Mouse (Mus musculus) hindbrain, embryonic 14.5 days (tissue): ENCODE data around the gene Klk6. TPM values are rescaled to one million over a fixed set of nuclear protein-coding genes. Genes with fewer than 3 reads are reported as not detected.

Source experiments
- ATAC-seq: fragments of 200-750 bp; cut with Nextera tagmentation; 2 replicates; pipeline ENCODE4 v1.8.0; 2017; ENCODE audit warnings: moderate number of reproducible peaks, mild to moderate bottlenecking, moderate TSS enrichment, moderate library complexity; ENCODE audit not compliant: low FRiP score
- DNase-seq: peaks from one replicate; pipeline ENCODE4 v3.0.0-alpha.2; 2015; ENCODE audit warnings: low spot score
- H3K27ac ChIP-seq: fragments of 300-500 bp; sonication (generic); 2 replicates; pipeline ENCODE4 v1.5.1; 2014; ENCODE audit warnings: mild to moderate bottlenecking, moderate library complexity
- H3K27me3 ChIP-seq: fragments of 300-500 bp; sonication (generic); 2 replicates; pipeline ENCODE4 v1.6.1; 2014; ENCODE audit warnings: mild to moderate bottlenecking, low read length, mixed read lengths; ENCODE audit not compliant: control insufficient read depth, insufficient read depth
- H3K36me3 ChIP-seq: fragments of 300-500 bp; sonication (generic); replicated peaks from 2 replicates; pipeline ENCODE4 v1.6.1; 2014; ENCODE audit not compliant: control insufficient read depth, insufficient read depth
- H3K4me1 ChIP-seq: fragments of 300-500 bp; sonication (generic); replicated peaks from 2 replicates; pipeline ENCODE4 v1.6.1; 2014; ENCODE audit warnings: antibody characterized with exemption, low read length, mixed read lengths; ENCODE audit not compliant: control insufficient read depth, insufficient read depth
- H3K4me2 ChIP-seq: fragments of 300-500 bp; sonication (generic); replicated peaks from 2 replicates; pipeline ENCODE4 v1.6.1; 2014; ENCODE audit warnings: mild to moderate bottlenecking, moderate library complexity
- H3K4me3 ChIP-seq: fragments of 300-500 bp; sonication (generic); replicated peaks from 2 replicates; pipeline ENCODE4 v1.5.1; 2014; ENCODE audit warnings: mild to moderate bottlenecking, low read length
- H3K9ac ChIP-seq: fragments of 300-500 bp; sonication (generic); 2 replicates; pipeline ENCODE4 v1.6.1; 2014
- H3K9me3 ChIP-seq: fragments of 300-500 bp; sonication (generic); 2 replicates; pipeline ENCODE4 v1.6.1; 2016; ENCODE audit warnings: low read length; ENCODE audit not compliant: control insufficient read depth
- WGBS: fragments of 180-500 bp; shearing (Covaris S2); extraction: QIAGEN DNeasy Blood & Tissue Kit; methylation state at CpG from one replicate; pipeline ENCODE4 v1.1.7; 2014; 5-methylcytosine and 5-hydroxymethylcytosine counted together
- polyA plus RNA-seq: library from polyadenylated mRNA; unstranded; fragments of >200 nt; fragmentation: Nextera tagmentation; extraction: Ambion mirVana; gene quantifications from 2 replicates; pipeline ENCODE4 v1.2.1, GENCODE M21; 2014

Gene Klk6
- polyA plus RNA-seq, 1 experiment from 2014 or later, result not detected

- WGBS, result 83% methylated on average over 9 of the region's 9 CpGs
- H3K27ac ChIP-seq, result no peak overlapping the region
- H3K4me1 ChIP-seq, result no peaks in the 10 kb centered on the region
- no peaks in the 10 kb centered on the region for H3K27me3 ChIP-seq
- no peaks in the 10 kb centered on the region for H3K9me3 ChIP-seq
- no peak overlapping the region for H3K4me2 ChIP-seq
- no peaks in the 10 kb centered on the region for H3K36me3 ChIP-seq
- ATAC-seq, result no peak
- no peak overlapping the region for H3K9ac ChIP-seq
- DNase-seq, result no peak
- H3K4me3 ChIP-seq, result no peak overlapping the region
These were observed 30.5 kb downstream of the Klk6 start for GRCm38 (mm10) chr7:43854642-43855380.

- WGBS, result 90% methylated on average over 3 of the region's 3 CpGs
- no peaks in the 10 kb centered on the region for H3K27me3 ChIP-seq
- no peak overlapping the region for H3K4me3 ChIP-seq
- DNase-seq, result no peak
- ATAC-seq, result no peak
- no peak overlapping the region for H3K27ac ChIP-seq
- H3K9ac ChIP-seq, result no peak overlapping the region
- H3K4me2 ChIP-seq, result no peak overlapping the region
- H3K4me1 ChIP-seq, result no peaks in the 10 kb centered on the region; the same call in 1 of the 2 replicates
- no peaks in the 10 kb centered on the region for H3K36me3 ChIP-seq
- H3K9me3 ChIP-seq, result no peaks in the 10 kb centered on the region
These were observed 31.4 kb downstream of the Klk6 start for GRCm38 (mm10) chr7:43855709-43856108.

- Histone ChIP-seq H3K4me2 (no peak overlapping the region), H3K27me3 (no peaks in the 10 kb centered on the region), H3K9ac (no peak overlapping the region), H3K4me1 (no peaks in the 10 kb centered on the region; the same call in 1 of the 2 replicates), H3K27ac (no peak overlapping the region), H3K4me3 (no peak overlapping the region), H3K9me3 (no peaks in the 10 kb centered on the region), H3K36me3 (no peaks in the 10 kb centered on the region)
- DNase-seq (no peak), ATAC-seq (no peak)
- WGBS, result 86% methylated on average over 7 of the region's 7 CpGs
These were observed 32.0 kb downstream of the Klk6 start for GRCm38 (mm10) chr7:43856307-43856706.

DNA sequence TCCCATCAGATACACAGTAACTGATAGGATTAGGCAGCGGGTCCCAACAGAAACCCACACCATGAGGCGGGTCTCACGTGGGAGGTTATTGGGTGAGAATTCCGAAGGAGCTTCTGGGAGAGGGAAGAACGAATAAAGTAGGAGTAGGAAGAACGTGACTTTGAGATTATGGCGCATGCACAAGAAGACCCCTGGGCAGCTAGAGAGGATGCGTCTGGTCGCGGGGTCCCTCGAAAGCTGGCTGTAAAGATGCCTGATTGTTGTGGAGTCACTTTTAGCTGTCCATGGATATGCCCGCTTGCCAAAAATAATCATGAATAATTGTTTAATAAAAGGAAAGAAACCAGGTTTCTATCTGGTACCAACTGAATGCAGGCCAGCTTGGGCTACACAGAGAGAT, 33.2 kb downstream of the Klk6 start:
- DNase-seq, result no peak
- no peak for ATAC-seq
- no peak overlapping the region for H3K9ac ChIP-seq

GRCm38 (mm10) chr7:43860411-43860810, 36.1 kb downstream of the Klk6 start:
- no peaks in the 10 kb centered on the region; the same call in 1 of the 2 replicates for H3K4me1 ChIP-seq
- H3K9me3 ChIP-seq, result no peaks in the 10 kb centered on the region
- H3K27ac ChIP-seq, result no peak overlapping the region
- ATAC-seq (no peak), DNase-seq (no peak)
- no peak overlapping the region for H3K9ac ChIP-seq
- H3K36me3 ChIP-seq, result no peaks in the 10 kb centered on the region
- WGBS, result 44% methylated on average over 8 of the region's 8 CpGs
- no peaks in the 10 kb centered on the region for H3K27me3 ChIP-seq
- H3K4me2 ChIP-seq, result no peak overlapping the region; the same call in 1 of the 2 replicates
- no peak overlapping the region for H3K4me3 ChIP-seq

More for the DNA sequence above, 33.2 kb downstream of the Klk6 start:
- WGBS, result 95% methylated on average over 12 of the region's 12 CpGs
- no peaks in the 10 kb centered on the region for H3K27me3 ChIP-seq
- H3K4me1 ChIP-seq, result no peaks in the 10 kb centered on the region; the same call in 1 of the 2 replicates
- no peaks in the 10 kb centered on the region for H3K9me3 ChIP-seq
- H3K4me2 ChIP-seq, result no peak overlapping the region
- H3K27ac ChIP-seq, result no peak overlapping the region
- H3K4me3 ChIP-seq, result no peak overlapping the region
- H3K36me3 ChIP-seq, result no peaks in the 10 kb centered on the region

DNA sequence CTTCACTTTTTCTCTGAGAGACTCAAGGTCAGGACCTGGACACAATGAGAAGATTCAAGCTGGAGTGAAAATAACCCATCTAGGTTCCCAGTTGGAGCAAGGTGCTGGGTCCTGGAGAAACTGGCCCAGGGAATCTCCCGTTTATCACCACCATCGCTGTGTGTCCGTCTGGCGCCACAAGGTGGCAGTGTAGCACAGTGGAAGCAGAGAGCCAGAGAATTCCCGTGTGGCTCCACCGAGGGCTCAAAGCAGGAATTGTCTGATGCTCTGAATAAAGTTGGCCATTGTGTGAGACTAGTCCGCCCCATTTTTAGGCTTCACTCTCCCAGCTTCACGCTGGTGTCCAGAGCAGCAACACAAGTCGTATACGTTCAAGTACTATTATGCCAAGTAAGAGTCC, 48.9 kb downstream of the Klk6 start:
- H3K36me3 ChIP-seq, result no peaks in the 10 kb centered on the region
- no peak overlapping the region for H3K27ac ChIP-seq
- no peaks in the 10 kb centered on the region for H3K4me1 ChIP-seq
- 2% methylated on average over 10 of the region's 10 CpGs for WGBS
- H3K9ac ChIP-seq, result no peak overlapping the region
- H3K9me3 ChIP-seq, result no peaks in the 10 kb centered on the region
- H3K4me2 ChIP-seq, result no peak overlapping the region
- ATAC-seq (peak; percentile 60; the same call in 1 of the 2 replicates), DNase-seq (peak; percentile 84)
- H3K27me3 ChIP-seq, result no peaks in the 10 kb centered on the region
- no peak overlapping the region for H3K4me3 ChIP-seq

- Histone ChIP-seq H3K4me1 (no peaks in the 10 kb centered on the region), H3K4me2 (no peak overlapping the region), H3K4me3 (no peak overlapping the region), H3K9me3 (no peaks in the 10 kb centered on the region), H3K9ac (no peak overlapping the region), H3K27ac (no peak overlapping the region), H3K27me3 (no peaks in the 10 kb centered on the region), H3K36me3 (no peaks in the 10 kb centered on the region)
- no peak for DNase-seq
- ATAC-seq, result no peak
- WGBS, result 78% methylated on average over 3 of the region's 3 CpGs
These were observed 49.4 kb downstream of the Klk6 start for GRCm38 (mm10) chr7:43873674-43874073.

DNA sequence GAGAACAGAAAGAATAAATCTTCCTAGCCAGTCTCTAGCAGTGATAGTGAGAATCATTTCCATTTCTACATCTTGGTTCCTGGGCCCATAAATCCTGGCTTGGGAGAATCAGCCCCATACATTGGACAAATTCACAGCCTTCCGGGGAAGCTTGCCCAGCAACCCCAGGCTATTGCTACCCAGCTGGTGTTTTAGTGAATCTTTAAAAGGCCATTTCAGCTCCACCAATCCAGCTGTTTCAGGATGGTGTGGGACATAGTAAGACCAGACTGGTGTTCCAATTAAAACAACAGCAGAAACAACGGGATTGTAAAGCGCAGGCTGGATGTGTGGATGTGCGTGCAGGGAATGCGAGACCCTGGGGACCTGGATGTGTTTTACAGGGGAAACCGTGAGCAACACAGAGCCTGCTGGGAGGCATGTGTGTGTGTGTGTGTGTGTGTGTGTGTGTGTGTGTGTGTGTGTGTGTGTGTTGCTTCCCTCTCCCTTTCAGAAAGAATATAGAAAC, 50.6 kb downstream of the Klk6 start:
- H3K9ac ChIP-seq, result no peak overlapping the region
- H3K4me1 ChIP-seq, result no peaks in the 10 kb centered on the region
- DNase-seq, result no peak
- H3K4me2 ChIP-seq, result no peak overlapping the region
- H3K9me3 ChIP-seq, result no peaks in the 10 kb centered on the region
- no peaks in the 10 kb centered on the region for H3K27me3 ChIP-seq
- WGBS, result 77% methylated on average over 6 of the region's 6 CpGs
- H3K36me3 ChIP-seq, result no peaks in the 10 kb centered on the region
- no peak overlapping the region for H3K4me3 ChIP-seq
- no peak for ATAC-seq
- no peak overlapping the region for H3K27ac ChIP-seq

DNA sequence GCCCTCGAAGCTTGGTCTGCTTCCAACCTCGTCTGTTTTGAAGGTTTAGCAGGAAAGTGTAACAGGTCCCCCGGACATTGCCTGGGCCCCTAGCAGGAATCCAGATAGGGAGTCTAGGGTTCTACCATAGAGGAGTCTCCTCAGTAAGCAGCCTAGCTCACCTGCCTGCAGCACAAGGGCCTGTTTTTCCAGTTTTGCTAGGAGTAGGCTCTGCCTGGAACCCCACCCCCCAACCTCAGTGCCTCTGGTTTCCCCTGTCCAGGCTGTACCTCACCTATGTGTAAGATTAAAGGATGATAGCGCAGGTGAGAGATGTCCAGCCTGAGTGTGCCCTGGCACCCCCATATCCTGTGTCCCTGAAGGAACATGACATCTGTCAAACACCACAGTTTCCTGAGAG, 52.1 kb downstream of the Klk6 start:
- no peaks in the 10 kb centered on the region for H3K36me3 ChIP-seq
- 88% methylated on average over 4 of the region's 4 CpGs for WGBS

More for the DNA sequence above, 52.1 kb downstream of the Klk6 start:
- H3K4me2 ChIP-seq, result no peak overlapping the region
- H3K27ac ChIP-seq, result no peak overlapping the region
- ATAC-seq (no peak), DNase-seq (no peak)
- no peak overlapping the region for H3K4me3 ChIP-seq
- no peaks in the 10 kb centered on the region for H3K27me3 ChIP-seq
- H3K9me3 ChIP-seq, result no peaks in the 10 kb centered on the region
- H3K4me1 ChIP-seq, result no peaks in the 10 kb centered on the region
- no peak overlapping the region for H3K9ac ChIP-seq
